Mouse (Mus musculus): ENCODE results near the gene Exph5. TPM values are rescaled to one million over a fixed set of nuclear protein-coding genes. Genes with fewer than 3 reads are reported as not detected.

The Exph5 gene
- polyA plus RNA-seq, 1 experiment from 2014 or later = 6.5 TPM

DNA sequence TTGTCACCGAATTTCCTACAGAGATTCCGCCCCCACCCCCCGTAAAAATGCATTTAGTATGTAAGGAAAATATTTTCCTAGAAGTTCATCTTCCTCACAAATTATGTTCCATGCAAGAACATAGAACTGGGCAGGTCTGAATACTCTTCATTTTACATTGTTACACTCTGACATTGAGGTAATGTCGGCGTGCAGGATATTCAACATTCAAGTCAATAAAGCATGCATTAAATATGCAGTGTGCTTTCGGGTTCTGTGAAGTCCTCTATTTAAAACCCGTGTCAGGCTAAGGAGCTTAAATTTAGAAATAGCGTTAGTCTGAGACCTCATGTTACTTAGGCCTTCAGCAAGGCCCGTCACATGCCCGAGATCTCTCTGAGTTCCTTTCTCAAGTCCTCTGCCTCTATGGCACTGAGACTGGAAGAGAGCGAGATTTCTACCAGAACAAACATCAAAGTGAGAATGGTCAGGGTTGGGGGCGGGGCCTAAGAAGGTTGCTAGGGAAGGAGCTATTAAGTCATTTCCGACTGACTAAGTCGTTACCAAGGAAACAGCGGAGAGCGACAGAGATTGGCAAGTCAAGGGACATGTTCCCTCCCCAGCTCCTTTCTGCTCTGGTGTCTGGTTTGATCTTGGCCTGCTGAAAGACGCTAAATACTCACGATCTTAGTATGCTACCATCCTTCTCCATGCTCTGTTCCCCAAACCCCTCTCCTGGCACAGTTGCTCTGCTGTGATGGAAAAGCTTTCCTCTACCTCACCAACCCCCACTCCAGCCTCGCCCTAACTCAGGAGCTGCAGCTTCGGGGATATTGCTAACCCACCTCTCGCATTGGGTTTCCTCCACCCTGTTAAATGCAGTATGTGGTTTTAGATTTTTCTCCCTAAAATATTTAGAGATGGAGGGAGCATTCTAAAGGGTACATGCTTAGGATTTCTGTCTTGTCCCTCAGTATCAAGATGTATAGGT lies 103.6 kb downstream of the Exph5 start:
- Histone ChIP-seq H3K4me3 (ENCODE audit: low read depth, low read length) (peak overlapping the region; percentile 30), H3K4me1 (replicated peaks; ENCODE audit: control insufficient read depth, insufficient read depth) (no peaks in the 10 kb centered on the region; the same call in 1 of the 2 replicates), H3K27ac (replicated peaks) (peak overlapping the region; percentile 45; the same call in 1 of the 2 replicates), H3K27me3 (ENCODE audit: control insufficient read depth, insufficient read depth, low read length) (no peaks in the 10 kb centered on the region), H3K9me3 (ENCODE audit: control insufficient read depth, low read length) (no peaks in the 10 kb centered on the region), H3K4me2 (replicated peaks; ENCODE audit: low read depth) (peak overlapping the region; percentile 44), H3K36me3 (ENCODE audit: control insufficient read depth, insufficient read depth, low read length) (no peaks in the 10 kb centered on the region), H3K9ac (ENCODE audit: low read length) (peak overlapping the region; percentile 5; the same call in 1 of the 2 replicates)
- peak; percentile 78 for ATAC-seq (ENCODE audit: low FRiP score, low TSS enrichment)
- WGBS = 30% methylated on average over 21 of the region's 21 CpGs
- DNase-seq (ENCODE audit: low spot score) = peak; percentile 86
- no peak for TF ChIP-seq EP300 (optimal IDR thresholded peaks at IDR 0.05)
- TF ChIP-seq CTCF (IDR thresholded peaks at IDR 0.05; ENCODE audit: low read depth) = no peak

DNA sequence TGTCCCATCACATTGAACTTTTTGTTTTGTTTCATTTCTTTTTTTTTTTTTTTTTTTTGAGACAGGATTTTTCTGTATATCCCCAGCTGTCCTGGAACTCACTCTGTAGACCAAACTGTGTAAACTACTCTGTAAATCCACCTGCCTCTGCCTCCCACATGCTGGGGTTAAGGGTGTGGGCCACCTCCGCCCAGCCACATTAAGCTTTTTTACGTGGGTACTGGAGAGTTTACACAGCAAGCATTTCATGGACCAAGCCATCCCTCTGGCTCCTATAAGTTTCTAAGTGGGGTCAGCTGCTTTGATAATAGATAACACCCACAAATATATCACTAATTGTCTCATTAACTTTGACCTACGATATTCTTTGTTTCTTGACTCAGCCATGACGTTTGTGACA lies 107.1 kb downstream of the Exph5 start:
- DNase-seq (ENCODE audit: low spot score) (no peak), ATAC-seq (ENCODE audit: low FRiP score, low TSS enrichment) (peak; percentile 31)
- Histone ChIP-seq H3K9me3 (ENCODE audit: control insufficient read depth, low read length) (no peaks in the 10 kb centered on the region), H3K36me3 (ENCODE audit: control insufficient read depth, insufficient read depth, low read length) (no peaks in the 10 kb centered on the region), H3K4me3 (ENCODE audit: low read depth, low read length) (no peak overlapping the region), H3K27ac (replicated peaks) (no peak overlapping the region), H3K9ac (ENCODE audit: low read length) (no peak overlapping the region), H3K4me2 (replicated peaks; ENCODE audit: low read depth) (no peak overlapping the region), H3K27me3 (ENCODE audit: control insufficient read depth, insufficient read depth, low read length) (no peaks in the 10 kb centered on the region), H3K4me1 (replicated peaks; ENCODE audit: control insufficient read depth, insufficient read depth) (no peaks in the 10 kb centered on the region)
- WGBS = 53% methylated on average over 4 of the region's 4 CpGs
- TF ChIP-seq EP300 (optimal IDR thresholded peaks at IDR 0.05) (no peak), CTCF (IDR thresholded peaks at IDR 0.05; ENCODE audit: low read depth) (no peak)

DNA sequence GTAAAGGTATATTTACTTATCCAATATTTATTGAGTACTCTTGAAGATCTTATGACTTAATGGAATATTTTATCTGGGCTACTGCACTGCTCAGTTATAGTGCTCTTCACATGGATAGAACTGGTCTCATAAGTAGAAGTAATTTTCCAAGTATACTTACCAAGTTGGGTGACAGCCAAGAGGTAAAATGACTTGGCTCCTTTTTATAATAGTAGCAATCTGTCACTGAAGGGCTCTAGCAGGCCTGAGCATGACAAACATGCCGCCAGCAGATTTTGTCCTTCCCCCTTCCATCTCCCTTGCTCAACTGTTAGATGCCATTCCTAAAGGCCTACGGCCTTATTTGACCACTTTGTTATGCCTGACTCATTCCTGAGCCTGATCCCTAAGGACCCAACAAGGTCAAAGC lies 107.5 kb downstream of the Exph5 start:
- H3K27ac ChIP-seq (replicated peaks) = no peak overlapping the region
- ATAC-seq (ENCODE audit: low FRiP score, low TSS enrichment) = peak; percentile 69
- H3K4me3 ChIP-seq (ENCODE audit: low read depth, low read length) = no peak overlapping the region

DNA sequence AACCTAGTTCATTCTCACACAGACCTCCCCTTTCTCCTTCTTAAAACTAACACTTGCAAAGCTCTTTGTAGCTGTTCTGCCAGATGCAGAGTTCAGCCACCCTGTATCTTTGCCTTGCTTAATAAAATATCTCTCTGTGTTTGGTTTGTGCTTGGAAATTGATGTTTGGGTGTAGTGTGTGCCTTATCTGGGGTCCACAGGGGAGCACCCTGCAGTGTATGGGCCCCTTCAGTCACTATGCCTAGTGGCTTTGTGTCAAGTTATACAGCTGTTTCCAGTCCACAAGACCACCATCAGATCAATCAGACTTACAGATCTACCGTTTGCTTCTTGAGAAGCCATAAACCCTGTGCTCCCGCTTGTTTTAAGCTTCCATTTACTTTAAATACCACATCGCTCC lies 108.0 kb downstream of the Exph5 start:
- ATAC-seq (ENCODE audit: low FRiP score, low TSS enrichment) = no peak
- no peak overlapping the region for H3K4me2 ChIP-seq (replicated peaks; ENCODE audit: low read depth)
- no peaks in the 10 kb centered on the region for H3K4me1 ChIP-seq (replicated peaks; ENCODE audit: control insufficient read depth, insufficient read depth)
- H3K36me3 ChIP-seq (ENCODE audit: control insufficient read depth, insufficient read depth, low read length) = no peaks in the 10 kb centered on the region
- H3K9me3 ChIP-seq (ENCODE audit: control insufficient read depth, low read length) = no peaks in the 10 kb centered on the region
- H3K9ac ChIP-seq (ENCODE audit: low read length) = no peak overlapping the region
- TF ChIP-seq EP300 (optimal IDR thresholded peaks at IDR 0.05) (no peak), CTCF (IDR thresholded peaks at IDR 0.05; ENCODE audit: low read depth) (no peak)
- H3K27me3 ChIP-seq (ENCODE audit: control insufficient read depth, insufficient read depth, low read length) = no peaks in the 10 kb centered on the region
- H3K4me3 ChIP-seq (ENCODE audit: low read depth, low read length) = no peak overlapping the region
- no peak for DNase-seq (ENCODE audit: low spot score)
- WGBS = 66% methylated on average over 3 of the region's 3 CpGs
- peak overlapping the region; percentile 31; the same call in 1 of the 2 replicates for H3K27ac ChIP-seq (replicated peaks)

More for the DNA sequence above, 107.5 kb downstream of the Exph5 start:
- Histone ChIP-seq H3K27me3 (ENCODE audit: control insufficient read depth, insufficient read depth, low read length) (no peaks in the 10 kb centered on the region), H3K4me1 (replicated peaks; ENCODE audit: control insufficient read depth, insufficient read depth) (no peaks in the 10 kb centered on the region), H3K9me3 (ENCODE audit: control insufficient read depth, low read length) (no peaks in the 10 kb centered on the region), H3K9ac (ENCODE audit: low read length) (no peak overlapping the region), H3K36me3 (ENCODE audit: control insufficient read depth, insufficient read depth, low read length) (no peaks in the 10 kb centered on the region), H3K4me2 (replicated peaks; ENCODE audit: low read depth) (no peak overlapping the region)
- 36% methylated on average over 2 of the region's 2 CpGs for WGBS
- no peak for DNase-seq (ENCODE audit: low spot score)
- no peak for TF ChIP-seq EP300 (optimal IDR thresholded peaks at IDR 0.05)
- TF ChIP-seq CTCF (IDR thresholded peaks at IDR 0.05; ENCODE audit: low read depth) = no peak

DNA sequence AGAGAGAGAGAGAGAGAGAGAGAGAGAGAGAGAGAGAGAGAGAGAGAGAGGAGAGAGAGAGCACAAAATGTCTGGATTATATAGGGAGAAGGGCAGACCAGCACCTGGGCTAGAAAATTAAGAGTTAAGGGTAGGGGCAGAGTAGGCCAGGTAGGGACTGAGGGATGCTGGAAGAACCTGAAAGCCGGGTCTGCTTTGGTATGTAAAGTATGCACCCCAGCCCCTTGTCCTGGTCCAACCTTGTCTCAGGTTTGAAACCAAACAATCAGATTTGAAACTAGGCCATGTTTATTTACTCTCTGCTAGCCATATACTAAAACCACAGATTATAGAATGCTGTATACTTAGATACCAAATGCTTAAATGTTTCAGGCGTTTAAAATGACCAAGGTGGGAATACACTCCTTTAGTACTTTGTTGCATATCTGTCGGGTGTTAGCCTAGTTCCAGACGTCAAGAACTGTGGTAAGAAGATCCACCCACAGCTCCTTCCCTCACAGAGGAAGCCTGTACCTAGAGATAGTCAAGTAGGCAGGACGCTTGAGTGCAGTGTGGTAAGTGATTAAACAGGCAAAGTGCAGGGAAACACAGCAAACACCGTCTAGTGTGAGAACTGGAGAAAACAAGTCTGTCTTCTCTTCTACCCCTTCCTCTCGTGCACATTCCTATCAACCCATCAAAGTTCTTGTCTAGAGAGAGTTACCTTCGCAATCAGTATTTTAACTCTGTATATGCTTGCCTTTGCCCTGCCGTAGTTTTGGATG lies 120.8 kb downstream of the Exph5 start:
- Histone ChIP-seq H3K27me3 (ENCODE audit: control insufficient read depth, insufficient read depth, low read length) (no peaks in the 10 kb centered on the region), H3K4me1 (replicated peaks; ENCODE audit: control insufficient read depth, insufficient read depth) (no peaks in the 10 kb centered on the region), H3K4me2 (replicated peaks; ENCODE audit: low read depth) (no peak overlapping the region), H3K27ac (replicated peaks) (no peak overlapping the region), H3K9me3 (ENCODE audit: control insufficient read depth, low read length) (no peaks in the 10 kb centered on the region), H3K4me3 (ENCODE audit: low read depth, low read length) (no peak overlapping the region), H3K36me3 (ENCODE audit: control insufficient read depth, insufficient read depth, low read length) (no peaks in the 10 kb centered on the region), H3K9ac (ENCODE audit: low read length) (no peak overlapping the region)
- WGBS = 50% methylated on average over 9 of the region's 9 CpGs
- DNase-seq (ENCODE audit: low spot score) (no peak), ATAC-seq (ENCODE audit: low FRiP score, low TSS enrichment) (no peak)
- TF ChIP-seq CTCF (IDR thresholded peaks at IDR 0.05; ENCODE audit: low read depth) = no peak
